Mouse (Mus musculus) adrenal gland, postnatal 4 days (tissue): ENCODE data around the gene Sipa1l1. TPM values are rescaled to one million over a fixed set of nuclear protein-coding genes. Genes with fewer than 3 reads are reported as not detected.
"Not testable (repeated sequence)": the region's sequence is repeated elsewhere in the genome, so short reads cannot be mapped to it uniquely, and the experiment has no call there.

ENCODE experiments used
- DNase-seq, 2 experiments: peaks; one replicate each; pipeline ENCODE4 v3.0.0; 2021 to 2022; ENCODE audit warnings: low spot score in 2 of 2, mixed read lengths in 2 of 2
- total RNA-seq, 2 experiments: library from RNA; stranded (reverse); gene quantifications; 2 replicates each; pipeline ENCODE4 v1.2.3; 2021

Sipa1l1 gene
- total RNA-seq, 2 experiments from 2014 or later = 32.7 to 40.0 TPM

DNA sequence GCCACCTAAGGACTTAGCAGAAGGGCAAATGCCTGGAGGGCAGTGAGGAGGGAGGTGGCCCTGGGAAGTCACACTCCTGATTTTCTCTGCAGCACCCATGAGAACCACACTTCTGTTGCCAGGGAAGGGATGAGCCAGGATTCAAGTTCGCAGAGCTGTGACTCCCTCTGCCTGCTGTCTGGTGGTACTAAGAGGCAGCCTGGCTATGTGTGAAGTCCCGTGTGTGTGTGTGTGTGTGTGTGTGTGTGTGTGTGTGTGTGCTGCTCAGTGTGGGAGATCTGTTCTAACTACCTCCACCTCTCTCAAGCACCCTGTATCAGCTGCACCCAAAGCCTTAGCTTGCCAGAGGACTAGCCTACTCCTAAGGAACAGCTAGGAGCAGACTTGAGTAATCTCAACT, 298.5 kb downstream of the Sipa1l1 start:
- no peak for DNase-seq

DNA sequence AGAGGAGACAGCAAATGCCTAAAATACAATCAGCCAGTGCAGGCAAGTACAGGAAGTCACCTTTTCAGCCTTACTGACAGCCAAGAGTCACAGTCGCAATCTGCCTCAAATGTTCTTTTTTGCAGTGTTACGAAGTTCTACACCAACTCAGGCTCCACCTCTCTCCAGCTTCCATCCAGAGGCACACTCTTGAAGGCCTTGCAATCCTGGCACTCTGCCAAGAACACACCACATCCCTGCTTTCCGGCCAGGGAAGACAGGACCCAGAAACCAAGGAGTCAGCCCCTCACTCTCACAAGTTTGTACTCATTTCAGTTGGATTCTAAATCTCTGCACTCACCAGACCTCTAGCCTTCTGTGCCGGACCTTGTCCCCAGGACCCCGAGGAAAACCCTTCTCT, 299.3 kb downstream of the Sipa1l1 start:
- peak in 1 of 2 experiments; percentile 38 for DNase-seq

DNA sequence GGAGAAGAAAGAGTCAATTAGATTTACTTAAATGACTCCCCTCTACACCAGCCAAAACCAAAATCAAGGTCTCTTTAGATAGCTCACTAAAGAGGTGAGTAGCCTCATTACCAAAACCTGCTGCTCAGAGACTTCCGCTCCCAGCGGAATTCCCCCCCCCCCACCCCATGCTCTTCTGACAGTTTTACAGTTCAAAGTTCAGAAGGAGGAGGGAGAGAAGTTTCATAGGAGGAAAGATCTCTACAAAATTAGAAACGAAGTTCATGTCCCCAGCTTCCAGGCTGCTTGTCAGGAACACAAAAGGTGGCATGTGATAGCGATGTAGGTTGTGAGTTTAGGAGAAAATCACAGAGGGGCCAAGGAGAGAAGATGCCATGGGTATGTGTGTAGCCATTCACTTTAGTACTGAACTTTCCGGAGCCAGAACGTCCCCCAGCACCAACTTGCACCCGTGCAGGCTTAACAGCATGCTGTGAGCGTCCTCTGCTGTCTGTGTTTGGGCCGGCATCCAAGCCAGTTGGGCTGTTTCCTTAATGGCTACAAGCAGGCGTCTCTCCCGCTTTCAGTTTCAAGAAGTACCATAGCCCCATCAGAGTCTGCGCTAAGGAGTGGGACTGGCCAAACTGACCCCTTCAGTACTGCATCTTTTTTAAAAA, 300.7 kb downstream of the Sipa1l1 start:
- peak; percentile 50 to 79 for DNase-seq

DNA sequence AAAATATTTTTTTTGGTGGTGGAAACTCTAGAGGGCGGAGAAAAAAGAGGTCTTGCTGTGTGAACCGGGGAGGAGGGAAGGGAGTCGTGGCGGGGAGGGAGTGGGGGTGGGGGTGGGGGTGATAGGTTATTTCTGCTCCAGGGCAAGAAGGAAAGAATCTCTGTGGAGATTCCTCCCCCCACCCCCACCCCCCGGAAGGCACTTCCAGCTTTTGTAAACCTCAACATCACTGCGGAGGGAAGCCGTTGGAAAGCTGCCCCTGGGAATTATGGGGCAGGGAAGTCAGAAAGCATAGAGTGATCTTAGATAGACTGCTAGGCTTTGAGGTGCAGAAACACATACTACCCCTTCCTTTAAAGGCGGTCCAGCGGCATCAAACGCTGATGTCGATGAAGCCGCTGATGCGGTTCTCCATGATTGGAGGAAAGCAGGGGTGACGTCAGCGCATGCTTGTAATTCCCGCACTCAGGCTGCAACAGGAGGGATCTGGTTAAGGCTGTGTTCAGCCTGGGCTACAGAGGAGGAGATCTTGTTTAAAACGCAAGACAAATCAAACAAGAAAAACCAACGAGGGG, 301.3 kb downstream of the Sipa1l1 start:
- DNase-seq = no peak

DNA sequence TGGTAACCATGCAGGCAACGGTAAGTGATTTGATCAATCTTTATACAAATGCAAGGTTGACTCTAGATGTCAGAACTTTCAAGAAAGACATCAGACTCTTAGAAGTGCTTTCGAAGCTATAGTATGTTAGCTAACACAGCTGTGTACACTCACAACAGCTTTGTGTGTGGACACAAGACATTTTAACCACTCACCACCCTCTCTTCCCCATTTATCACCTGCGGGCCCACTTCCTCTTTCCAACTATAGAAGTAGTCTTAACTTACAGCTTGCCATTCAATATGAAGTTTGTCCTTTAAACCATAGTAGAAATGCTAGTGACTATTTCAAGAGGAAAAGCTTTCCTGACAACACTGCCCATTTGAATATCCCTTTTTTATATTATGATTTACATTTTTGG, 303.7 kb downstream of the Sipa1l1 start:
- DNase-seq = no peak

DNA sequence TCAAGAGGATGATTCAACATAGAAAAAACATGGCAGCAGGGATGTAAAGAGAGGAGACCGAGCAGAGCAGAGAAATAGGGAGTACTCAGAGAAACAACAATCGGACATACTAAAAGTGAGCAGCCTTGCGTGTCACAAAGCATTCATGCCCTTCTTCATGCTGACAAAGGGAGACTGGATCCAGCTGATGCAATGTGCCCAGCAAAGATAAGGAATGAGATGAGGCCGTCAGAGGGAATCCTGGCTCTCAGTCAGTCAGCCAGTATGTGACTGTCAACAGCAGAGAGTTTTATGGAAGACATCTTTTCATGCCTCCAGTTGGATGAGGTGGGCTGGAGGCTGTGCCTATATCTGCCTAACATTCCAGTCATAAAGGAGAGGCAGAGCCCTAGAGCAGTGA, 304.1 kb downstream of the Sipa1l1 start:
- DNase-seq = no peak

DNA sequence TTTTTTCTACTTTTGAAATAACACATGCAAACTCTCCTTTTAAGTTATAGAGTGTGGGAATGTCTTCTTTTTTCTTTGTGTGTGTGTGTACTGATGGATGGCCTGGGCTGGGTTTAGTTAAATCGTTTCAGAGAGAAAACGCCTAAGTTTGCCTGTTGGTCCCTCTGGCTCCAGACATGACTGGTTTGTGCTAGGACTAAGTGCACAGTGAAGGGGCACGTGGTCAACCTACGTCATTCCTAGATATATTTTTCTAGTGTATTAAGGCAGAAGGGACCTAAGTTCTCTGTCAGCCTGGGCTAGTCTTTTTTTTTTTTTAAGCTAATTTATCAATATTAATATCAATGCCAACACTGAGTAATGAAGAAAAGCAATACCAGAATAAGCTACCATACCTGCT, 305.3 kb downstream of the Sipa1l1 start:
- no peak for DNase-seq

DNA sequence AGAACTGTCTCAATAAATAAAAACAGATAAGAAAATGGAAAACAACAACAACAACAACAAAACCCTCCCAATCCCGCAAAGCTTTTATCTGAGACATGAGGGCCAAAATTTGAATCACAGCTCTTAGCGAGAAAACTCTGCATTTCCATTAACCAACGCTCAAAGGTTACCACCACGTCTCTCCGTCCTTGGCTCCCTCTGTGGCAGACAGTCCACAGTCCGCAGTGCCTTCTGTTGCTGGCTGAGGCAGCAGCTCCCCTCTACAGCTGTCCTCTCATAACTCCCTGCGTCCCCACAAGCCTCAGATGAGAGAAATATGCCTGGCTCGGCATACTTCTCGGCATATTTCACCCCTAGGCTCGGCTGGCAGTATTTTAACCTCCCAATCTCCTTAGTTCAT, 306.9 kb downstream of the Sipa1l1 start:
- no peak for DNase-seq

DNA sequence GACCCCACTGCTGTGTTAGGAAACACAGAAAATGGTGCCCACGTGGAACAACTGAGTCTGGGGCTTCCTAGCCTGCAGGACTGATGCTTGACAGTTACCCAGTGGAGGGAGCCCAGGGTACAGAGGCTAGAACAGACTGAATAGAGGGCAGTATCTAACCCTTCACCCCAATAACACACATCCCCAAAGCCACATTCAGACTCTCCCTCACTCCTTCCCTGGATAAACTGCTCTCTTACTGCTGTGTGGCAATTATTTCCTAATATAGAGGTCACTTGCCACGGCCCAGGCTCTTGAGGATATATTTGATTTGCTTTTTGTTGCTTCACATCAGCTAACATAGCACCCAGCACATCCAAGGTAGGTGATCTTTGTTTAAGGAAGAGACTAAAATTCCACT, 307.5 kb downstream of the Sipa1l1 start:
- DNase-seq = no peak

DNA sequence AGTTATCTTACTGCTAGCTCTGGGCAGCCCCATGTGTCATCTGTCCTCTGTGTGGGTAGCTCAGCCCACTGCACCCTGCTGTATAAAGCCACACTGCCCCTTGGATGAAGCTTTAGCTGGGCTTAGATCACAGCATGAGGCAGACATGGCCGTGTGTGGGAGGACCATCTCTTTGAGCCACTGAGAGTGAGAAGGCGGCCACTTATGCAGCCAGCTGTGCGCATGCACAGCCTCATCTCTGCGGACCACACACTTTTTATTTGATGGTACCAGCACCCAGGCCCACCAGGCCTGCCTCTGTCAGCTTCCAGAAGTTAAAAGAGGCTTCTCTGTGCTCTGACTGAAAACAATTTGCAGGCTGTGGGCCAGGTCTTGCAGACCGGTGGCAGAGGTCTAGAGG, 308.7 kb downstream of the Sipa1l1 start:
- DNase-seq = no peak

DNA sequence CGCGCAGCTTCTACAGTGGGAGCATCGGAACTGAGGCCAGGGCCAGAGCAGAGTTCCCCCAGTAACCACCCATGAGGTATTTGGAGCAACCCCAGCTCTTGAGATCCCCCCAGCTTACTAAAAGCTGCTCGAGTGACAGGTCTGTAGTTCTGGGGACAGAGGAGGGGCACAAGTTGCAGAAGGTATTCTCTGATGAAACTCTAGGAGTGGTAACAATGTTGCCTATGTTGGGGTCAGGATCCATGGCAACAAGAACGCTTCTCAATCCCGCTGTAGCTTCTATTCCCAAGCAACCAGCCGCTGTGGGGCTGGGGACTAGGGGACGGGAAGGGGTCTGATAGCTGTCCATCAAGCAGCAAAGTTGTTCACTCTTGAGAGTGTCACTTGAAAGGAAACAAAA, 309.1 kb downstream of the Sipa1l1 start:
- no peak for DNase-seq

DNA sequence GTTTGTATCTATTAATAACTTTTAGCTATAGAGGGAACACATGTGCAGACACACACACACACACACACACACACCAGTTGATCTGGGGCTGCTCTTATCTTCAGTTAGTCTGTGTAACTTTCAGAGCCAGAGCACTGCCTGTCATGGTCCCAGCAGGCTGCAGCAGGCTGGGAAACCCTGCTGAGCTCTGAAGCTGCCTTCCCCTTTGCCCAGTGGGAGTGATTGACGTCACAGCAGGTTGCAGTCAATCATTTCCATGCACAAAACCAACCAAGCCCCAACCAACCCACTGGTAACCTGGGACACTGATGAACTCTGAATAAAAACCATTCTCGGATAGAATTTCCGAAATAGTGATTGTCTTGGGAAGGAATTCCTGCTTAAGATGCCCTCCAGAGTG, 310.3 kb downstream of the Sipa1l1 start:
- DNase-seq = no peak

DNA sequence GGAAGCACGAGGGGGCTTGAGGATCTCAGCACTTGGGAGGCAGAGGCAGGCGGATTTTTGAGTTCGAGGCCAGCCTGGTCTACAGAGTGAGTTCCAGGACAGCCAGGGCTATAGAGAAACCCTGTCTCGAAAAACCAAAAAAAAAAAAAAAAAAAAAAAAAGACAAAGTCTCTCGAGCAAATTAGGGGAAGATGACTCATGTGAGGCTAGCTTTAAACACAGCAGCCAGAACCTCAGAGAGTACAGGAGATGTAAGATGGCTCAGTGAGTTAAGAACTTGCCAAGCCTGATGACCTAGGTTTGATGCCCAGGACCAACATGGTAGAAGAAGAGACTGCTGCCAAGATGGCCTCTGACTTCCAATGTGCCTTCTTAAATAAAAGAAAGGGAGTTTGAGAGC, 311.3 kb downstream of the Sipa1l1 start:
- DNase-seq = not testable (repeated sequence)

DNA sequence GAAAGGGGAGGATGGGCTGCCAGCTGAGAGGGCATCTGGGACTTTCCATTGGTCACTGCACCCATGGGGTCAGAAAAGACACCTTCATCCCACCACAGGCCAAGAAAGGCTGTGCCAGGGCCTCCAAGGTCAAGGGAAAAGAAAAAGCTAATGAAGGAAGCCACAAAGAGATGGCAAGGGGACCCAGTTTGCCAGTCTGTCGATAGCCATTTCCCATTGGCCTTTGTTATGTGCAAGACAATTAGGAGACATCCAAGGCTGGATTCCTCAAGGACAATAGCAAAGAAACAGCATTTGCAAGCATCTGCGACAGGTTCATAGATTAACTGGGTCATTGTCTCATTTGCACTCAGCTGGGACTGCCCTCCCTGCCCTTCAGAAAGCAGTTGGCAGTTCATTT, 316.3 kb downstream of the Sipa1l1 start:
- DNase-seq = no peak

DNA sequence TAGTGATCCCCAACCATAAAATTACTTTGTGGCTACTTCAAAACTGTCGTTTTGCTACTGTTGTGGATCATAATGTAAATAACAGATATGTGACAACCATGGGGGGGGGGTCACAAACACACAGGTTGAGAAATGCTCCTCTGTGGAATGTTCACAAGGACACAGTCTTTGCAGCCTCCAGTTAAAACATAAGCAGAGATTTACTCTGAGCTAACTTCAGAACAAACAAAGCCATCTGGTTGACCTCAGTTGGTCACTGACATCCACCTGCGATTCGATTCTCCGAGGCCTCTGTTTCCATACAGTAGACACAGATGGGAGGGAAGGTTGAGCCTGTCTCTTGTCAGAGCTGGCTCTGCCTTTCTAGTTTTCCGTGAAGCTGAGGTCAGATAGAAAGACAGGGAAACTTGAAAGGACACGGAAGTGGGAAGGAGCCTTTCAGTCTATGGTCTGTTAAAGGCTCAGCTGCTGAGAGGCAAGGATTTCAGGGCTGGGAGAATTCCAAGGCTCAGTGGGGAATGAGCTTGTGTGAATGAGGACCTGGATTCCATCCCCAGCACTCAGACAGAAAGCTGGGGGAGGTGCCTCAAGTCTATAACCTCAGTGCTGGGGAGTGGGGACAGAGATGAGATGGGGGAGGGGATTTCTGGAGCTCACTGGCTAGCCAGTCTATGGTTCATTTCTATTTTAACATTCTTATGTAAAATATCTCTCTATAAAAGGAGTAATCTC, 317.9 kb downstream of the Sipa1l1 start:
- no peak for DNase-seq

DNA sequence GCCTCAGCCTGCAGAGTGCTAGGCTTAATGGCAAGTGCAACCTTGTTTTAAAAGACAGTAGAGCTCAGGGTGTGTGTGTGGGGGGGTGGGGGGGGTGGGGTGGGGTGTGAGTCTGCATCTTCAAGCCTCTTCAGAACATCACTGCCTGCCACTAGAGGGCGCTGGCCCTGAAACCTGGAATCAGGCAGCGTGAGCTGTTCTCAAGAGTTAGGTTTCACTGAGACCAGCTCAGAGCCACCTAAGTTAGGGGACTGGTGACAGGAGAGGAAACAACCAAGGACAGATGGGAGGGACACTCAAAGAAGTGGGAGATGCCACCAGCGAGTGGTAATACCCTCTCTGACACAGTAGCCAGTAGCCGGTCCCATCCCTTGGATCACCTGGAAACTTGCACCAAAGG, 320.0 kb downstream of the Sipa1l1 start:
- no peak for DNase-seq

DNA sequence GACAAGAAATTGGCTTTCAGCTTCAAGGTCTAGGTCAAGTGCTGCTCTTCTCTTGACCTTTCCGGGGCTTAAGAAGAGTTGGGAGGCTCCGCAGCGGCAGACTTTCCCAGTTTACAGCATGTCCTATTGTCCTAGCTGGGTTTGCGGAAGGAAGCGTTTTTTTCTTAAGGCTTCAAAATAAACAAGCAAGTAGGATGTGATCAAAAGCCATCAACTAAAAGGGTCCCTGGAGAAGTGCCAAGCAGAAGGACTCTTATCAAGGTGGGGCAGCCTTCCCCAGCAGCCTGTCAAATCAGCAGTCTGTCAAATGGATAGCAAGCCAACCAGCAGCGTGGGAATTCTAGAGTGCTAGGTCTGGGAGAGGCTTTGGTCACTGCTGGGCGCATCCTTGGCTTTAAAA, 320.5 kb downstream of the Sipa1l1 start:
- no peak for DNase-seq

DNA sequence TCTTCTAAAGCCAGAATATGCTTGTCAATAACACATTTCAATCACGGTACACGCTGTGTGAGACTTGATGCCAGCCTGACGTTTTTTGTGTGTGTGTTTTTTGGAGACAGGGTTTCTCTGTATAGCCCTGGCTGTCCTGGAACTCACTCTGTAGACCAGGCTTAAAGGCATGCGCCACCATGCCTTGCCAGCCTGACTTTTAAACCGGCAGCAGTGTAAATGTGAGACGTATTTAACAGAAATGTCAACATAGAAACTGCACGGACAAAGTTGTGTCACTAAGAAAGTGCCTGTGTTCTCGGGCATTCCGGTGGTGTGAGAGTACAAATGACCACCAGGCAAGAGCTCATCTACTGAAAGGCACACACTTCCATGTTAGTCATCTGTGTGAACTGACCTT, 323.3 kb downstream of the Sipa1l1 start:
- no peak for DNase-seq

DNA sequence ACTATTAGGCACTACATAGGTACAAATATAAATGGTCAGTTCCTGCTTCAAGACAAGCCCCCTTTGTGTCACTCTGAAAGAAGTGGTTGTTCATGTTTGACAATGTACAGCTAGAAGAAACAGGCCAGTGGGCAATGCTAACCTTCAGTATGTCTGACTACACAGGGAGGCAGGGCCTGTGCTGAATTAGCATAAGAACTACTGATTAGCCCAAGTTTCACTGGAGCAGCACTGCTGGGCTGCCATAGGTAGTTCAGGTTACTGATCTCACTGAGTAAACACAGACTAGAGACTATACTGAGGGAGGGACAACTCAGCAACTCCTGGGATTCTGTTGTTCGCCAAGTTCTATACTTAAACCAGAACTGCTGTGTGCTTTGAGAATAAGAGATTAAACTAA, 324.1 kb downstream of the Sipa1l1 start:
- DNase-seq = not testable (repeated sequence)

DNA sequence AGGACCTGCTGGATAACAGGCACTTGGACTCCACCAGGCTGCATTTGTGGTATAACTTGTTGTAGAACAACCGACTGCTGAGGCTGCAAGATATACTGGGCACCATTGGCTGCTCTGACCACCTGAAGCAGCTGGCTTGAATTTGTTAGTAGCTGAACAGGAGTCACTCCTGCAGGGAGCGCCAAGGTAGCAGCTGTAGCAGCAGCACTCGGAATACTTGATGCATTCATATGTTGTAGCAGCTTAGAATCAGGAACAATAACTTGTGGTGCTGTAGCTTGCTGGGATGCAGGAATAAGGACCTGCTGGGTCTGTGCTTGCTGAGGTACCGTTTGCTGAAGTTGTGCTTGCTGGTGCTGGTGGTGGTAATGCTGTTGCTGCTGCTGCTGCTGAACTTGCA, 326.8 kb downstream of the Sipa1l1 start:
- no peak for DNase-seq

DNA sequence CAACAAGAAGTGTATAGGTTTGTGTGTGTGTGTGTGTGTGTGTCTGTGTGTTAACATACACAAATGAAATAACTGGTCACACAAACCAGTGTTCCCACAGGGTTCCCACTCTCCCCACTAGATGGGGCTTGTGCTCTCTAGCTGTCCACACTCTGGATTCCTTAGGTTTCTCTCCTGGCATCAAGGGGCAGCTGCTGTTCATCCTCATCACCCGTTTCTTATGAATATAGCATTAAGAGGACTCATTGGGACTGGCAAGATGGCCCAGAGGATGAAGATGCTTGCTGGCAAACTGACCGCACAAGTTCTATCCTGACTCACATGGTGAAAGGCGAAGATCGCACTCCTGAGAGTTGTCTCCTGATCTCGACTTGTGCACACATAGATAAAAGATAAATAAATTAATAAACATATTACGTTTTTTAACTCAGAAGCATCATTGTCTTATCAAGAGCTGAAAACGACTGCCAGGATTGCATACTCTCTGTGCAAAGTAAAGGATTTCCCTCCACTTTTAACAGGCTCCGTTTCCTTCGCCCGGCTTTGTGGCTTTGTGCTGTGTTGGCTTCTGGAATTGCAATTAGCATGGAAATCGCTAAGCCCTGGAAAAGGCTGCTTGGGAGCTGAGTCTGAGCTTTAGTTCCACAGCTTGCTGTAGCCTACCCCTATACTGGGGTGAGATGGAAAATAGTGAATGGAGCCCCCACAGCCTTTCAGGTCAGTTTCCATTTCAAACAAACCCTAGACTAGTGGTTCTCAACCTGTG, 328.9 kb downstream of the Sipa1l1 start:
- DNase-seq = no peak

DNA sequence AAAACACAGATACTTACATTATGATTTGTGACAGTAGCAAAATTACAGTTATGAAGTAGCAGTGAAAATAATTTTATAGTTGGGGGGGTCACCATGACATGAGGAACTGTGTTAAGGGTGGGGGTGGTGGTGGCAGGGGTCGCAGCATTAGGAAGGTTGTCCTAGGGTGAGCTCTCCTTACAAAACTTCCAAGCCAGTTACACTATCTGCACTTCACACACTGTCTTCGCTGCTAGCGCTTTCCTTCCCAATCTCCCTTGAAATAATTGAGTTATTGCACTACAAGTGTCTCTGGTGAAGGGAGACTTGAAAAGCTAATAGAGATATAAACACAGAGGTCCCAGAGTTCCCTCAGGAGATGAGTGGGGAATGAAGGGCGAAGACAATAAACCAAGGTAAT, 329.6 kb downstream of the Sipa1l1 start:
- DNase-seq = no peak
